Mouse (Mus musculus) lung, postnatal 14 days (tissue): ENCODE measurements at regions not wholly inside any gene's neighbourhood (a gene's known extent, or its start where the extent isn't known, plus 50 kb on each side); places are given as distances from the start of the nearest gene placed in this dataset.

Source experiments
- DNase-seq: peaks from one replicate; pipeline ENCODE4 v3.0.0; 2021

- DNase-seq, result no peak
Observed at GRCm38 (mm10) chr6:49999365-49999764, 110.7 kb upstream of the Mpp6 start.

DNA sequence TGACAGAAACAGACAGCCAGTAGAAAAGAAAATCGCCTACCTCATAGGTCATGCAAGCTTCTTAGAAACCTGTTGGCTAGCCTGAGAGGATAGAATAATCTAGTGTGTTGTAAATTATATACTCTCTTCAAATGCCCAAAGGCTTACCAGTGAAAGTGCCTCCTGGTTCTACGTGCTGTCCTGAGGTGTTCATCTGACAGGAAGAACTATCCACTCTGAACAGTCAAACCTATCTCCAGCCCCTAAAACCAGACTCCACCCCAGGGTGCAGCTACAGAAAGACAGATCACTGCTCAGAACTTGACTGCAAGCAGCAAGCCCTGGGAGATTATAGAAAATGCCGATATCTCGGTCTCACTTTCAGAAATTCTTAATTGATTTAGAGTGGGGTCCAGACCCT is 102.0 kb upstream of the Mpp6 start:
- no peak for DNase-seq

DNA sequence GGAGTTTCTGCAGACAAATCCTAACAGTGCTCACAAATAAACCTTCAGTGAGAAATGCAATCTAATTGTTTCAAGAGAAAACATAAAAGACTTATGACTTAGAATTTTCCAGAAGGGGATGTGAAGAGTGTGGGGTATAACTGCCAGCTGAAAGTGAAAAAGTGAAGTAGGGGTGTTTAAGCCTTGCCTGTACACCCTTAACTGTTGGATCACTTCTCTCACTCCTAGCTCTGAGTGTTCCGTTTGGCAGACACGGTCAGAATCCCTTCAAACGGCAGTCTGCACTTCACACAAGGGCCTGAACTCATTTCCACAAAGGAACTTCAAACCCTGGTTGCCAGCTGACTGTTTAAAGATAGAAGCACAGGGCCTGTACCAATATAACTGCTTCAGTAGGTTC is 101.2 kb upstream of the Mpp6 start:
- no peak for DNase-seq

DNA sequence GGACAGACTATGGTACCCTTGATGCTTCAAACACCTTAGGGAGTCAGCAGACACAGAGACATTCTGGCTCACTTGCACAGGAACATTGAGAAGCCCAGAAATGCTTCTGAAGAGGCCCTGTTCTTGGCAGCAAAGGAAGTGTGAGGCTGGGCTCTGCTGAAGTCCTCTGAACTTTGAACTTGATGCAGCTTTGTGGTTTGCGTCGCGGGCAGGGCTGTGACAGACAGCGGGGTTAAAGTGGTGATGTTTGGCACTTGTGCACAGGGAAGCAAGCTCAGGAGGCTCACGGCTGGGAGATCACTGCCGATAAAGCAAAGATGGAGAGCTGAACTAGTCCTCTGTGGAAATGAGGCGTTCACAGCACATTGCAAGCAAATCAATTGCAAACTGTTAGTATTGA is 100.7 kb upstream of the Mpp6 start:
- DNase-seq, result peak; percentile 24

DNA sequence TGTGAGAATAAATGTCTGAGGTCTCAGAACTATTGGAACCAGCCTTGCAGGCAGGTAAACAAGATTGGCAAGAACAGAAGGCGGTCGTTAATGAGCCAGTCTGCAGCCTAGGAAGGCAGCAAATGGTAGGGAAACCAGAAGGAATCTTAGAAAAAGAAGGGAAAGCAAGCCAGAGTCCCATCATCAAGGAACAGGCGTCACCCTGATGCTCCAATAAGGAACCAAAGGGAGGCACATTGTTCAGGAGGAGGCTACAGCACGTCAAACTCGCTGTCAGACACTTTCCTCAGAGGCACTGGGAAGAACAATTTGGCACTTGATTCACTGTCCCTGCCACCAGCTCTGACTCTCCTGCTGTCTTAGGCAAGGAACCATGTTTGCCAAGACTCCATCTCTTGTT is 100.2 kb upstream of the Mpp6 start:
- no peak for DNase-seq

DNA sequence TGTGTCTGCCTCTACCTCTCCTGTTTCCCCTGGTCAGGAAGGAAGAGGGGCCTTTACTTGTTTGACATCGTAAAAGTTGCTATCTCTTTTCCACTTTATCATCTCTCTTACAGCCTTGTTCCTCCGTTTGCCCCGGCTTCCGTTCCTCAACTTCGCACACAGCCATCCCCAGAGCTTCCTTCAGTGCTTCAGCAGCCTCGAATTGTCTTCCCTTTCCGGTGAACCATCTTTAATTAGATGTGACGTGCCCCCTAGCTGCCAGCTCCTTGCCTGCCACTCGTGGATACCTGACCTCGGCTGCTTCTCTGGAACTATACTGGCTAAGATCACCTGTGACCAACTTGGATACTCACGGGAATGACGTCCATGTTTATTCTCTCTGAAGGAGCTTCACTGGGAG is 99.0 kb upstream of the Mpp6 start:
- no peak for DNase-seq

DNA sequence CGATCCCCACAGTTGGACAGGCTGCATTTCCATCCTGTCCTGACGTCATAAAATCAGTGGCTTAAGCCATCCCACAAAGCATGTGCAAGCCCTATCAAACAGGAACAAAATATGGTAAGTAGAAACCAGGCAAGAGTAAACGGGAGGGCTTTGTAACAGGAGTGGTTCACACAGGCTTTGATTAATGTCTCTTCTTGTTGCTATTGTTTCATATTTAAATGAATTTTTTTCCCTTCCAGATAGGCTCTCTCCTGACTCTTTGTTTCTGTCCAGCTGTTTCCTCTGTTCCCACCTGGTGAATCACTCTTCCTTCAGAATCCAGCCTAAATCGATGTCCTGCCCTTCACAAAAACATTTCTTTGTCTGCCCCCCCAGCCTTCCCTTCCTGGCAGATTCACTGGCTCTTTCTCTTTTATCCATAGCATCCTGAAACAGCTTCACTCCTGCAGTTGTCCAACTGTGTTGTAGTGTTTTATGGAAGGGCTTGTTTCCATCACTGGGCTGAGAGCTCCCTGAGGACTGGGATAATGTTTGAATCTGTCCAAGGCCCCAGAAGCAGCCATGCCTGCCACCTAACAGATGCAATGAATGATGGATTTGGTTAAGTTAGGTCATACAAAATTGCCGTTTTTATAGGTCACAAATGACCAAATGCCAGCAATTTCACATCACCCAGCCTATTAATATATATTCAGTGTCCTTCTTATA is 98.1 kb upstream of the Mpp6 start:
- DNase-seq, result no peak

DNA sequence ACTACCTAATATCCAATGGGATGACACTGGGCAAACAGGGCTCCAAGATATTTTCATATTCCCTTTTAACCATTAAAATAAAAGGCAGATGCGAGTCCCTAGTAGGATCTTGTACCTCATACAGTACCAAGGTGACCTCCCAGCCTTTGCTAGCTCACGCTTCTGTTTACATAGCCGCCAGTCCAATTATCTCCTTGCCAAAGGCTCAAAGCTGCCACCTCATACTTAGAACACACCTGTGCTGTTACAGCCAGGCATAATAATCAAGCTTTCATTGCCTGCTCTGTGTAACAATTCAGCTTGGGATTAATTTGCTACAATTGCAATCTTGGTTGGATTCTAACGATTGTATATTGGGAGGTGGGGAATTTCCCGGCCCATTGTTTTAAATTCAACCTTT is 97.0 kb upstream of the Mpp6 start:
- DNase-seq, result no peak

GRCm38 (mm10) chr6:50013842-50014241 is 96.2 kb upstream of the Mpp6 start:
- DNase-seq, result no peak

- no peak for DNase-seq
Observed at GRCm38 (mm10) chr6:50027981-50028380, 82.1 kb upstream of the Mpp6 start.

- no peak for DNase-seq
Observed at GRCm38 (mm10) chr6:50029895-50030515, 80.0 kb upstream of the Mpp6 start.

- DNase-seq, result no peak
Observed at GRCm38 (mm10) chr6:50031356-50031755, 78.7 kb upstream of the Mpp6 start.

DNA sequence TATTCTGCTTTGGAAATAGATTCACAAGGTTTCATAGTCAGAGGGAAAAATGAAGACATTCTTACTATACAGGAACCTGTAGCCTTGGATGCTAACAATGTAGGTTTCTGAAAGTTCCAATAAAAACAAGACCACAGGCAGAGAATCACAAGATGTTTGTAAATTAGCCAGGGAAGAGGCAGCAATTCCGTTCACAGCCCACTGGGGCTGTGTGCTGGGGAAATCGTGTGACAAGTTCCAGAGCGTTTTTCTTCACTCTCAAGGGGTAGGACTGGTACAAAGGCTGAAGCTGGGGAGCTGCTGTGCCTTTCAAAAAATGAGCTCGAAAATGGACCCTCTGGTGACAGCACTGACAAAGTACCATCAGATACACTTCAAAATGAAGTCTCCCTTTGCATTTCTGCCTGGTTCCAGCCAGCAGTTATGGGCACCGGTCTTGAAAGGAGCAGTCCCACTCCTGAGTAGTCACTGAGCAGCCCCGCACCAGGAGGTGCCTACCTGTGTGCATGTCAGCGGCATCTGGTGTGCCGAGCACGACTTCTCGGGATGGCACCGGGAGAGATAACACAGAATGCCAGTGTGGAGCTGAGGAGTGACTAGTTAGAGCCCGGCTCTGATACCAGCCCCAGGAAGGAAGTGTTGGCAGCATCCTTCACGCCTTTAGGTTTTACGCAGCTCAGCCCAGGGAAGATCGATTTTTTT is 77.0 kb upstream of the Mpp6 start:
- DNase-seq, result no peak

DNA sequence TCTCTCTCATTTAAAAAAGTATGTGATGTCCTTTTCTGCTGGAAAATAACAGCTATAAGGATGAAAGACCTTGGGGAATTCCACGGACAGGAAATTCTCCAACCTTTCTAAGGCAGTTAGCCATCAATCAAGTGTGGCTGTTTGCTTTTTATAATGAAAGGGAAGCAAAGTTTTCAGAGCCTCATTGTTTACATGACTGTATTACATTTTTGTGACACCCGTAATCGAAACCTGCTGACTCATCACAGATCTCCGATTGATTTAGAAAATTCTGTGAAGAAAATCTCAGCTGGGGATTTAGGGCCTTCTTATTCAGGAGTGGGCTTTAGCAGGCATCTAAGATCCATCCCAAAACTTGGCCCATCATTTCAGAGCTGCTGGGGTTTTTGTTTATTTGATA is 72.4 kb upstream of the Mpp6 start:
- no peak for DNase-seq

- DNase-seq, result no peak
Observed at GRCm38 (mm10) chr6:50038369-50038768, 71.7 kb upstream of the Mpp6 start.

DNA sequence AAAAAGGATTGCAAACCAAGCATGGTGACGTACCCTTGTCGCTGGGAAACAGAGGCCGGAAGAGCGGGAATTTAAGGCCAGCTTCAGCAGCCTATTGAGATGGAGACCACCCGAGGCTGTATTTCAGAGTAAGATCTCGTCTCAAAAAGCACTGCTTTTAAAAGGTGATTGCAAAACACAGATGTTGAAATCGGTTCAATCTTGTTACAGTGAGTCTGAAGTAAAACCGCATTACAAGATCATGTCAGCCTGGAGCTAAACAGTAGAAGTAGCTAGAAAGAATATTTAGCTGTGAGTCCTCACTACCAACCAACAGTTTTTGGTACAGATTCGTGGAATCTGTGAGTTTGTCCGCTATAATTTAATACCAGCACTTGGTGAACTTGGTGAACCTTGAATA is 69.0 kb upstream of the Mpp6 start:
- DNase-seq, result no peak

DNA sequence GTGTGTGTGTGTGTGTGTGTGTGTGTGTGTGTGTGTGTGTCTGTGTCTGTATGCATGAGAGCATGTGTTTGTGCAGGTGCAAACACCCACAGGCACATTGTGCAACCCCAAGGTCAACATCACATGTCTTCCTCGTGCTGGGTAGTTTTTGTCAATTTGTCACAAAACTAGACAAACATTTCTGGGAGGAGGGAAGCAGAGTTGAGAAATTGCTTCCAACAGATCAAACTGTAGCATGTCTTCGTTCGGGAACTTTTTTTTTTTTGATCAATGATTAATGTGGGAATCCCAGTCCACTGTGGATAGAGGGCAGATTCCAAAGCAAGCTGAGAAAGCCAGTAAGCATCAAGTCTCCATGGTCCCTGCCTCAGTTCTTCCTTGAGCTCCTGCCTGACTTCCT is 67.9 kb upstream of the Mpp6 start:
- no peak for DNase-seq

- no peak for DNase-seq
Observed at GRCm38 (mm10) chr6:50044165-50044564, 65.9 kb upstream of the Mpp6 start.

DNA sequence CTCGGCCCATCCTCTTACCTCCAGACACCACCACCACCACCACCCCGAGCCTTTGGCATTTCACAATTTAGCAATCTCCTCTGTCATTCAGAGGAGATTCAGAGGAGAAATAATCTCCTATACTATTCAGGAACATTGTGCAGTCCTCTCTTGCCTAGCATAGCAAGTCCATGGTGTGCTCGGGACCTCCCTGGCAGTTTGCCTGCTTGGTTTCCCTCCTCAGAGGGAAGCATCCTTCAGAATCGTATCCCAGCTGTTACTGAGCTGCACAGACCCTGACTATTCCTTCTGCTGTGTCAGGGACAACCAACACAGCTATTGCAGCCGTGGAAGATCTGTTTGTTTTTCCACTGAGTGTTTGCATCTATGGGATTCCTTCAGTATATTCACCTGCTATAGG is 63.3 kb upstream of the Mpp6 start:
- DNase-seq, result no peak

GRCm38 (mm10) chr6:50052416-50052815 is 57.6 kb upstream of the Mpp6 start:
- no peak for DNase-seq

- DNase-seq, result no peak
Observed at GRCm38 (mm10) chr6:50053086-50053485, 57.0 kb upstream of the Mpp6 start.

DNA sequence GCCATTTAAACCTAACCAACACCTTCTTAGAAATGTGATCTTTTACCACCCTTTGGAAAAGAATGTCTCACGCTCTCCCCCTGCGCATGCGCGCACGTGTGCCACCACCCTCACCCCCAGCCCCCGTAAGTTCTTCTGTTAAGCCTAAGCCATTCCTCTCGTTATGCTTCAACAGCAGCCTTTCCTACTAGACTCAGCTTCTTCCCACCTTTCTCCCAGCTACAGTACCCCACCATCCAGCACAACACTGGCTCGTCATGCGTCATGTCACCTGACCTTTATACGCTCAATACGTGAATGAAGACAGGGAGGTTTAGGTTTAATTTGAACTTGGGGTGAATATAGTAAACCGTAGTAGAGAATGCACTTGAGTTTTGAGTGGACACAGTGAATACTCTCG is 55.8 kb upstream of the Mpp6 start:
- DNase-seq, result no peak

DNA sequence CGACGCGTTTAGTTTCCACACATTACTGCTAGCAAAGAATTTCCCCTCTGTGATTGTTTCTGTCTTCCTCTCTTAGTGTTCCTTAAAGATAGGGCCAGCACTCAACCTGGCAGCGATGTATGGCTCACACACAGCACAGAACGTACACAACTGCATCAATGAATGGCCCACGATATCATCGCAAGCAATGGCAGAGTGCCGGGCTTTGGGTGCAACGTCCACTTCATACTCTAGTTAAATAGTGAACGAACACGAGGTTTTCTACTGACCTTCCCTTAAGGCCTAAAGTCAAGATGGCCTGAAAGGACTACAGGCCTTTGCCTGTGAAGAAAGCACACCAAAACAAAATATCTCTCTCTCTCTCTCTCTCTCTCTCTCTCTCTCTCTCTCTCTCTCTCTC is 51.4 kb upstream of the Mpp6 start:
- DNase-seq, result no peak

- DNase-seq, result no peak
Observed at GRCm38 (mm10) chr6:50059917-50060316, 50.1 kb upstream of the Mpp6 start.
